Mouse (Mus musculus) liver, embryonic 18 days (tissue): ENCODE measurements around the gene Il18bp. TPM values are rescaled to one million over a fixed set of nuclear protein-coding genes. Genes with fewer than 3 reads are reported as not detected.

ENCODE experiments used
- polyA plus RNA-seq: library from polyadenylated mRNA; depleted of rRNA; stranded (reverse); fragments of >200 nt; gene quantifications from 2 replicates; pipeline ENCODE4 v1.2.3, GENCODE M21; 2012; rRNA removed

Gene Il18bp
- 31.9 and 35.6 TPM in 2 replicates for polyA plus RNA-seq

GRCm38 (mm10) chr7:102018590-102018989 lies at the start of gene Il18bp:
Il18bp (minus strand) TSS chr7:102018690.

GRCm38 (mm10) chr7:102065046-102065891 lies 46.8 kb upstream of the Il18bp start, which contains the start of the genes Rnf121, Xndc1 and Xntrpc:
Rnf121 (minus strand) TSS chr7:102065469.
Xndc1 (plus strand) TSS chr7:102065511.
Xntrpc (plus strand) TSS chr7:102065713.

Other genes with a start within 250 kb of the Il18bp start
- not detected in 2 replicates for gene Phox2a, start 200.4 kb downstream of the Il18bp start, polyA plus RNA-seq
- 8.9 and 10.5 TPM in 2 replicates for gene Inppl1, start 180.5 kb downstream of the Il18bp start, polyA plus RNA-seq
- gene Folr2, start 161.5 kb downstream of the Il18bp start, polyA plus RNA-seq = 16.4 and 18.0 TPM in 2 replicates
- 30.0 TPM in 2 replicates for gene Anapc15, start 155.0 kb downstream of the Il18bp start, polyA plus RNA-seq
- gene Folr1, start 147.9 kb downstream of the Il18bp start, polyA plus RNA-seq = 0.36 and 0.81 TPM in 2 replicates
- 62.9 and 68.3 TPM in 2 replicates for gene Lamtor1, start 112.8 kb downstream of the Il18bp start, polyA plus RNA-seq
- 0.07 TPM in 2 replicates for gene Tomt, start 112.3 kb downstream of the Il18bp start, polyA plus RNA-seq
- gene Lrrc51, start 84.8 kb downstream of the Il18bp start, polyA plus RNA-seq = 3.7 and 4.5 TPM in 2 replicates
- 17.2 and 21.1 TPM in 2 replicates for gene Numa1, start 84.6 kb downstream of the Il18bp start, polyA plus RNA-seq
- 17.7 and 20.7 TPM in 2 replicates for gene Rnf121, start 46.8 kb upstream of the Il18bp start, polyA plus RNA-seq
- gene Xndc1, start 46.8 kb upstream of the Il18bp start, polyA plus RNA-seq = 8.8 and 12.2 TPM in 2 replicates
- 1.00 and 1.0 TPM in 2 replicates for gene Xntrpc, start 47.0 kb upstream of the Il18bp start, polyA plus RNA-seq
- gene Trpc2, start 64.4 kb upstream of the Il18bp start, polyA plus RNA-seq = 0.10 TPM in 1 of 2 replicates, not detected in the other
- 0.02 and 0.07 TPM in 2 replicates for gene Art1, start 83.1 kb upstream of the Il18bp start, polyA plus RNA-seq
- 0.02 and 0.10 TPM in 2 replicates for gene Art5, start 90.8 kb upstream of the Il18bp start, polyA plus RNA-seq
- 0.01 TPM in 1 of 2 replicates, not detected in the other for gene Chrna10, start 98.1 kb upstream of the Il18bp start, polyA plus RNA-seq
- gene Nup98, start 191.5 kb upstream of the Il18bp start, polyA plus RNA-seq = 5.9 and 6.5 TPM in 2 replicates
- 19.6 and 20.5 TPM in 2 replicates for gene Pgap2, start 191.5 kb upstream of the Il18bp start, polyA plus RNA-seq
- 30.6 and 31.5 TPM in 2 replicates for gene Rhog, start 237.4 kb upstream of the Il18bp start, polyA plus RNA-seq
- gene Stim1, start 249.1 kb upstream of the Il18bp start, polyA plus RNA-seq = 10.8 and 12.6 TPM in 2 replicates